Comparison of ENCODE assay signal across 24 mouse cellular contexts in genomic region chr7:67722163-67722562, GRCm38 (mm10).
"Had no signal": no experiment of that assay in that cellular context is flagged by ENCODE, and none has a peak within 500 bp of the region (broad histone marks: within the 10 kb centered on the region; RNA-seq: fewer than 3 reads in every experiment).

No protein-coding gene starts in this region.

- H3K9me3 ChIP-seq: heart, embryonic 13.5 days; heart, embryonic 15.5 days; hindbrain, embryonic 13.5 days; hindbrain, embryonic 15.5 days; kidney, embryonic 15.5 days; limb, embryonic 13.5 days; limb, embryonic 15.5 days; liver, embryonic 12.5 days had no signal

- H3K36me3 ChIP-seq: hindbrain, embryonic 15.5 days; liver, embryonic 12.5 days had no signal

- H3K4me3 ChIP-seq: heart, embryonic 13.5 days; heart, embryonic 15.5 days; hindbrain, embryonic 13.5 days; hindbrain, embryonic 15.5 days; kidney, embryonic 15.5 days; limb, embryonic 13.5 days; limb, embryonic 15.5 days; liver, embryonic 12.5 days had no signal

- H3K27me3 ChIP-seq: heart, embryonic 13.5 days; heart, embryonic 15.5 days; hindbrain, embryonic 13.5 days; hindbrain, embryonic 15.5 days; kidney, embryonic 15.5 days; limb, embryonic 13.5 days; limb, embryonic 15.5 days; liver, embryonic 12.5 days had no signal

- H3K9ac ChIP-seq: heart, embryonic 13.5 days; heart, embryonic 15.5 days; hindbrain, embryonic 13.5 days; hindbrain, embryonic 15.5 days; kidney, embryonic 15.5 days; limb, embryonic 13.5 days; limb, embryonic 15.5 days; liver, embryonic 12.5 days; liver, embryonic 14.5 days had no signal

- DNase-seq: gastrocnemius, postnatal 10 days; gastrocnemius, postnatal 36 days; heart, adult 18-20 months; heart, postnatal 14 days; heart, postnatal 36 days; kidney, adult 11 months; kidney, adult 2 months; kidney, adult 9 months; kidney, postnatal 14 days; kidney, postnatal 36 days; layer of hippocampus, adult 9-11 months; layer of hippocampus, postnatal 36 days; left cerebral cortex, postnatal 4 days had no signal

- H3K27ac ChIP-seq: heart, embryonic 13.5 days; heart, embryonic 15.5 days; hindbrain, embryonic 13.5 days; hindbrain, embryonic 15.5 days; hindbrain, postnatal 0 days; kidney, embryonic 15.5 days; kidney, postnatal 0 days; limb, embryonic 13.5 days; limb, embryonic 15.5 days; liver, embryonic 12.5 days; liver, embryonic 14.5 days had no signal

- H3K4me1 ChIP-seq: hindbrain, embryonic 15.5 days; kidney, embryonic 15.5 days; limb, embryonic 13.5 days; limb, embryonic 15.5 days; liver, embryonic 12.5 days had no signal
